Mouse (Mus musculus) adrenal gland, adult 8-10 months (tissue): Measurements from ENCODE around the gene Ghr. TPM values are rescaled to one million over a fixed set of nuclear protein-coding genes. Genes with fewer than 3 reads are reported as not detected.

Experiments used
- DNase-seq: peaks from one replicate; pipeline ENCODE4 v3.0.0; 2022
- total RNA-seq, 4 experiments: library from RNA; stranded (reverse); gene quantifications; 2 replicates each; pipeline ENCODE4 v1.2.4; 2022

The Ghr gene
- total RNA-seq, 4 experiments from 2014 or later, result 67.5 to 155 (median 78.8) TPM

- no peak for DNase-seq
These were observed 137.9 kb downstream of the Ghr start for GRCm38 (mm10) chr15:3445285-3445909.

GRCm38 (mm10) chr15:3444448-3445020 is 138.8 kb downstream of the Ghr start:
- no peak for DNase-seq

- no peak for DNase-seq
These were observed 141.6 kb downstream of the Ghr start for GRCm38 (mm10) chr15:3441506-3442286.

- DNase-seq, result no peak
These were observed 145.9 kb downstream of the Ghr start for GRCm38 (mm10) chr15:3437381-3437780.

GRCm38 (mm10) chr15:3435637-3436036 is 147.7 kb downstream of the Ghr start:
- DNase-seq, result no peak

- no peak for DNase-seq
These were observed 148.8 kb downstream of the Ghr start for GRCm38 (mm10) chr15:3434461-3434860.

- DNase-seq, result no peak
These were observed 150.0 kb downstream of the Ghr start for GRCm38 (mm10) chr15:3433281-3433680.

- DNase-seq, result no peak
These were observed 150.5 kb downstream of the Ghr start for GRCm38 (mm10) chr15:3432823-3433222.

- DNase-seq, result no peak
These were observed 153.9 kb downstream of the Ghr start for GRCm38 (mm10) chr15:3429417-3429816.

- no peak for DNase-seq
These were observed 154.3 kb downstream of the Ghr start for GRCm38 (mm10) chr15:3429001-3429400.

GRCm38 (mm10) chr15:3426401-3426800 is 156.9 kb downstream of the Ghr start:
- DNase-seq, result no peak

- no peak for DNase-seq
These were observed 160.1 kb downstream of the Ghr start for GRCm38 (mm10) chr15:3423177-3423576.

- DNase-seq, result no peak
These were observed 165.6 kb downstream of the Ghr start for GRCm38 (mm10) chr15:3417699-3418098.

GRCm38 (mm10) chr15:3413103-3413502 is 170.2 kb downstream of the Ghr start:
- DNase-seq, result no peak

- no peak for DNase-seq
These were observed 174.8 kb downstream of the Ghr start for GRCm38 (mm10) chr15:3408478-3408877.

GRCm38 (mm10) chr15:3399196-3399595 is 184.1 kb downstream of the Ghr start:
- no peak for DNase-seq

- DNase-seq, result peak; percentile 7
These were observed 185.8 kb downstream of the Ghr start for GRCm38 (mm10) chr15:3397369-3398100.

- DNase-seq, result no peak
These were observed 187.1 kb downstream of the Ghr start for GRCm38 (mm10) chr15:3396149-3396548.

- DNase-seq, result no peak
These were observed 187.6 kb downstream of the Ghr start for GRCm38 (mm10) chr15:3395700-3396099.

- DNase-seq, result no peak
These were observed 192.6 kb downstream of the Ghr start for GRCm38 (mm10) chr15:3390722-3391121.

- DNase-seq, result no peak
These were observed 194.3 kb downstream of the Ghr start for GRCm38 (mm10) chr15:3389011-3389410.

- no peak for DNase-seq
These were observed 194.8 kb downstream of the Ghr start for GRCm38 (mm10) chr15:3388485-3388884.

GRCm38 (mm10) chr15:3383788-3384187 is 199.5 kb downstream of the Ghr start:
- no peak for DNase-seq
